Mouse (Mus musculus) hindbrain, embryonic 14.5 days (tissue): ENCODE data around the gene Ipp. TPM values are rescaled to one million over a fixed set of nuclear protein-coding genes. Genes with fewer than 3 reads are reported as not detected.

ENCODE experiments used
- ATAC-seq: fragments of 200-750 bp; cut with Nextera tagmentation; 2 replicates; pipeline ENCODE4 v1.8.0; 2017; ENCODE audit warnings: moderate number of reproducible peaks, mild to moderate bottlenecking, moderate TSS enrichment, moderate library complexity; ENCODE audit not compliant: low FRiP score
- DNase-seq: peaks from one replicate; pipeline ENCODE4 v3.0.0-alpha.2; 2015; ENCODE audit warnings: low spot score
- H3K27ac ChIP-seq: fragments of 300-500 bp; sonication (generic); 2 replicates; pipeline ENCODE4 v1.5.1; 2014; ENCODE audit warnings: mild to moderate bottlenecking, moderate library complexity
- H3K27me3 ChIP-seq: fragments of 300-500 bp; sonication (generic); 2 replicates; pipeline ENCODE4 v1.6.1; 2014; ENCODE audit warnings: mild to moderate bottlenecking, low read length, mixed read lengths; ENCODE audit not compliant: control insufficient read depth, insufficient read depth
- H3K36me3 ChIP-seq: fragments of 300-500 bp; sonication (generic); replicated peaks from 2 replicates; pipeline ENCODE4 v1.6.1; 2014; ENCODE audit not compliant: control insufficient read depth, insufficient read depth
- H3K4me1 ChIP-seq: fragments of 300-500 bp; sonication (generic); replicated peaks from 2 replicates; pipeline ENCODE4 v1.6.1; 2014; ENCODE audit warnings: antibody characterized with exemption, low read length, mixed read lengths; ENCODE audit not compliant: control insufficient read depth, insufficient read depth
- H3K4me2 ChIP-seq: fragments of 300-500 bp; sonication (generic); replicated peaks from 2 replicates; pipeline ENCODE4 v1.6.1; 2014; ENCODE audit warnings: mild to moderate bottlenecking, moderate library complexity
- H3K4me3 ChIP-seq: fragments of 300-500 bp; sonication (generic); replicated peaks from 2 replicates; pipeline ENCODE4 v1.5.1; 2014; ENCODE audit warnings: mild to moderate bottlenecking, low read length
- H3K9ac ChIP-seq: fragments of 300-500 bp; sonication (generic); 2 replicates; pipeline ENCODE4 v1.6.1; 2014
- H3K9me3 ChIP-seq: fragments of 300-500 bp; sonication (generic); 2 replicates; pipeline ENCODE4 v1.6.1; 2016; ENCODE audit warnings: low read length; ENCODE audit not compliant: control insufficient read depth
- WGBS: fragments of 180-500 bp; shearing (Covaris S2); extraction: QIAGEN DNeasy Blood & Tissue Kit; methylation state at CpG from one replicate; pipeline ENCODE4 v1.1.7; 2014; 5-methylcytosine and 5-hydroxymethylcytosine counted together
- polyA plus RNA-seq: library from polyadenylated mRNA; unstranded; fragments of >200 nt; fragmentation: Nextera tagmentation; extraction: Ambion mirVana; gene quantifications from 2 replicates; pipeline ENCODE4 v1.2.1, GENCODE M21; 2014

Ipp gene
- 3.8 and 4.6 TPM in 2 replicates for polyA plus RNA-seq

DNA sequence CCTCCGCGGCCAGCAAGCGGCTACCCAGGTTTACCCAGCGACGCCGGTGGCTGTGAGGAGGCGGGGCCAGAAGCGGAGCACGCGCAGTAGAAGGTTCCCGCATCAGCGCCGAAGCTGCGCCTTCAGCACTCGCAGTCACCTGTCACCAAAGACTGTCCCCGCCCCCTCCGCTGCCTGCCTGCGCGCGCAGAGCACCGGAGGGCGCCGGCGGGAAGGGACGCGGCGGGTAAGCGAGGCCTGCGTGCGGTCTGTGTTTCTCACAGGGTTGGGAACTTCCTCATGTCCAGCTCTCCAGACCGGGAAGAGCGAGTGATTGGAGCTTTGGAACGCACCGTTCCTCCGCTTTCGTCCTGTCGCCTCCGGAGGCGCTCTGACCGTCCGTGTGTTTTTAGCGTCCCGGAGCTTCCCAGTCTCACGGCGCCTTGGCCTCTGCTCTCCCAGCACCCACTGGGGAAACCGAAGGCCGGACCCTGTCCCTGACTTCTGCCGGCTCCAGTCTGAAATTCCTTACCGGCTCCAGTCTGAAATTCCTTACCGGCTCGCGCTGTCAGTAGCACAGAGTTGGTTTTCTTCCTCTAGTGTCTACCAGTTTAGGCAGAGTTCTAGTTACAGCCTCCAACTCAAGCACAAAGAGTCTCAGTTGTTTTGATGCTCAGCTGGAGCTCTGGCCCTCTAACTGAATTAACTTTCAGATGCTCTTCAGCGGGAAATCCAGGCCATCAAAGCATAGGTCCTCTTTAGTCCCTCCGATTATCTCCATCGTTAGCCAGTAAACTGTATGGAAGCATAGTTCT is at the start of gene Ipp:
Gene Ipp, plus strand, starts transcription at position 125 of the 794 bp plus-strand sequence.
- H3K9me3 ChIP-seq: no peaks in the 10 kb centered on the region
- ATAC-seq (peak; percentile 97), DNase-seq (peak; percentile 92)
- peak within 1 kb of the TSS; percentile 65 for H3K4me3 ChIP-seq
- peak within 1 kb of the TSS; percentile 84 for H3K9ac ChIP-seq
- H3K4me1 ChIP-seq: peaks cover 13% of the 10 kb centered on the region
- under 1% methylated on average over 55 of the region's 55 CpGs for WGBS
- peak within 1 kb of the TSS; percentile 88 for H3K27ac ChIP-seq
- peak within 1 kb of the TSS; percentile 74 for H3K4me2 ChIP-seq
- H3K27me3 ChIP-seq: no peaks in the 10 kb centered on the region
- no peaks in the 10 kb centered on the region for H3K36me3 ChIP-seq

DNA sequence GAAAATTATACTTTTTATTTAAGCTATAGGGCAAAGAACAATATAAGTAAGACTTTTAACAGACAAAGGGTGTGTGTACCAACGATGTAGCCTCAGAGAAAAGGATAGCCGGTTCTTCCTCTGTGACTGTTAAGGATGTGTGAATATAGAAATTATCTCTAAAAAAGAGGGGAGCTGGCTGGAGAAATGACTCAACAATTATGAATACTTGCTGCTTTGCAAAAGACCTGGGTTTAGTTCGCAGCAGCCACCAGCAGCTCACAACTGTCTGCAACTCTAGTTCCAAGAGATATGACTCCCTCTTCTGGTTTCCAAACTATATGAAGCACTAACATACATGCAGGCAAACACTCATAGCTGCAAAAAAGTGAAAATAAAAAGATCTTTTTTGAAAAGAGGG is 45.4 kb upstream of the Ipp start:
- 95% methylated on average over 3 of the region's 3 CpGs for WGBS

DNA sequence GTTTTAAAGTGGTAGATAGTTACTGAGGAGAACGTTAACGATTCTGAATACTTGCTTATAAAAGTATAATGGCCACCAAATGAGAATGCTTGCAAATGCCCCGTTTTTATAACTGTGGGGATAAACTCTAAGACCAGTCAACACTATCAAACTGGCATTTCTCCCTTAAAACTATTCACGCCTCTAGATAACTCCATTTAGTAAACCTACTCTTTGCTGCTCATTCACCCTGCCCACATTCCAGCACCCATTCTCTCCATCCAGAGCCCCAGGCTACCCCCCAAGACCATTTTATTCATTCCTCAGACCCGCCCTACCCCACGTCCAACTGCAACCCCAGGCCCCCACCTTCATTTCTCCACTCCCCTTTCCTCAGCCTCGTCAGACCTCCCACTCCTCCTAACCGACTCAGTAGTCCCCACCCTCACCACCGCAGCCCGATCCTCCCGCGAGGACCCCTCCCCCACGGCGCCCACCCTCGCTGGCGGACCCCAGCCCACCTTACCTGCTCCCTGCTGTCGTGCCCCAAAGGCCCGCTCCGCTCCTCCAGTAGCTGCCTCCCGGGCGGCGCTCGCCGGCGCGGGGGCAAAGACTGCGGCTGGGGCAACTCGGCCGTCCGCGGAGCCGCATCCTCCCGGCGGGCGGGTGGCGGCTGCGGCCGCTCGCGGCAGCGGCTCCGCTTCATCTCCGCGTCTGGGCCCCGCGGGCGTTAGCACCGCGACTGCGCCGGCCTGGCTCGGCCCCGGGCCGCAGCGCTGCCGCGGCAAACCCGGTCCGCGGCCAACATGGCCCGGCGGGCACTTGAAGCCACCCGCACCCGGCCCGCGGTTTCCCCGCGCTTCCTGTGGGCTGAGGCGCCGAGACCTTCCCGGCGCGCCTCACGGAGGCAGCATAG is 43.9 kb upstream of the Ipp start:
- DNase-seq: no peak
- H3K27ac ChIP-seq: peak overlapping the region; percentile 90
- ATAC-seq: peak; percentile 77
- H3K36me3 ChIP-seq: no peaks in the 10 kb centered on the region
- WGBS: 1% methylated on average over 59 of the region's 74 CpGs
- peak overlapping the region; percentile 82 for H3K4me2 ChIP-seq
- H3K27me3 ChIP-seq: no peaks in the 10 kb centered on the region
- peak overlapping the region; percentile 93 for H3K9ac ChIP-seq
- H3K4me1 ChIP-seq: peaks cover 20% of the 10 kb centered on the region
- H3K4me3 ChIP-seq: peak overlapping the region; percentile 95
- H3K9me3 ChIP-seq: no peaks in the 10 kb centered on the region

More for the DNA sequence above, 45.4 kb upstream of the Ipp start:
- H3K36me3 ChIP-seq: no peaks in the 10 kb centered on the region
- H3K9ac ChIP-seq: peak overlapping the region; percentile 93
- ATAC-seq (no peak), DNase-seq (no peak)
- 0 out of 2 replicates have a peak overlapping the region, but pooled peaks have one; percentile 95 for H3K4me3 ChIP-seq
- no peaks in the 10 kb centered on the region for H3K9me3 ChIP-seq
- no peak overlapping the region for H3K27ac ChIP-seq
- no peaks in the 10 kb centered on the region for H3K27me3 ChIP-seq
- peak overlapping the region; percentile 82 for H3K4me2 ChIP-seq
- H3K4me1 ChIP-seq: peaks cover 20% of the 10 kb centered on the region

DNA sequence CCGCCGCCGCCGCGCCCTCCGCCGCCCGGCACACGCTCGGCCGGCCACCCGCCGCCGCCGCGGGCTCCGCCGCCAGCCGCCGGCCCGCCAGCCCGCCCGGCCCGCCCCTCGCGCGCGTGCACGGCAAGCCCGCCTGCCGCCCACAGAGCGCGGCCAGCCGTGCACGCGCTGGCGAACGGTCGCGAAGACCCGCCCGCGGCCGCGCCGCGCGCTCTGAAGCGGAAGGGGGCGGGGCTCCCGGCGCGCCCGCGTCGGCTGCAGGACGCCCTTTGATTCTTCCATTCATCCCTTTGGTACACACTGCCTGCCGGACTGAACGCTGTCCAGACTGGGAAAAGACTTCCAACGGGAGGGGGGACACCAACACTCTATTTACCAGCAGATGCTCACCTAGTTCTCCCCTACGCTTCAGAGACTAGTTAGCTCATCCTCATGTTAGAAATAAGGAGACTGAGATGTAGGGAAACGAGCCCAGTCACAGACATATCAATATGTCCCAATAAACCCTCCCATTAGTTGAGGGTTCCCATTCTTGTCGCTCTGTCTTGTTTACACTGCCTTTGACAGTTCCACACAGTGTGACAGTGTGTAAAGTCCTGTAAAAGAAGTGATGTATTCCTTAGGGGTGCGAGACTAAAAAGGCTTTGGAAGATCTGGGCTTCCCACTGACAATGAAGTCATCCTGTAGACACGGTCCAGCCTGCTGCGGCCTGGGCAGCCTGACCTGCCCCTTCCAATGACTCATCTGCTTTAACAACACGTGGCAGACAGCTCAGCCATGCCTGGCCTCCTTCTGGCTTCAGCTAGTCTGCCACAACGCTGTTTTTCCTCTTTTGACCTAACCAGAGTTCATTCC is 43.0 kb upstream of the Ipp start, which contains the start of gene Mast2:
Gene Mast2, minus strand, starts transcription at position 58 of the 856 bp plus-strand sequence.
- H3K4me1 ChIP-seq: peaks cover 20% of the 10 kb centered on the region
- DNase-seq (peak; percentile 94), ATAC-seq (peak; percentile 88)
- peak within 1 kb of the TSS; percentile 90 for H3K27ac ChIP-seq
- peak within 1 kb of the TSS; percentile 95 for H3K4me3 ChIP-seq
- H3K27me3 ChIP-seq: no peaks in the 10 kb centered on the region
- WGBS: 1% methylated on average over 29 of the region's 68 CpGs
- H3K9ac ChIP-seq: peak within 1 kb of the TSS; percentile 93
- H3K4me2 ChIP-seq: peak within 1 kb of the TSS; percentile 82
- H3K9me3 ChIP-seq: no peaks in the 10 kb centered on the region
- no peaks in the 10 kb centered on the region for H3K36me3 ChIP-seq

DNA sequence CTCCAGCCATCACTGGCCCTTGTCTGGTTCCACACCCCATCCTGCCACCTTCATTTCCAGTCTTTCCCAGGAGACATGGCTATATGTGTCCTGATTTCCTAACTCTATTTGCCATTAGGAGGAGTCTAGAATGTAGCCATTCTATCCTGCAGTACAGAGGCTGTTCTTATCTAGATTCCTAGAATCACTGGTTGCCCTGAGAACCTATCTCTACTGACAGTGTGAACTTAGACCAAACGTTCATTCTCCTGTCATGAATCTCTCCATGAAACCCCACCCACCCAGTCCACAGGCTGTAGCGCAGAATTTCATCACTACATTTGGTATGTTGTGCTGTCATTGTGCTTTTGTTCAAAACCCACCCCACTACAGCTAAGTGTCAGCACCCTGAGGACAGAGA is 26.0 kb upstream of the Ipp start:
- ATAC-seq (no peak), DNase-seq (no peak)
- WGBS: 81% methylated on average over 2 of the region's 2 CpGs
- Histone ChIP-seq H3K36me3 (no peaks in the 10 kb centered on the region), H3K27ac (no peak overlapping the region), H3K9me3 (no peaks in the 10 kb centered on the region), H3K4me3 (no peak overlapping the region), H3K27me3 (no peaks in the 10 kb centered on the region), H3K4me2 (no peak overlapping the region), H3K4me1 (no peaks in the 10 kb centered on the region), H3K9ac (no peak overlapping the region)

DNA sequence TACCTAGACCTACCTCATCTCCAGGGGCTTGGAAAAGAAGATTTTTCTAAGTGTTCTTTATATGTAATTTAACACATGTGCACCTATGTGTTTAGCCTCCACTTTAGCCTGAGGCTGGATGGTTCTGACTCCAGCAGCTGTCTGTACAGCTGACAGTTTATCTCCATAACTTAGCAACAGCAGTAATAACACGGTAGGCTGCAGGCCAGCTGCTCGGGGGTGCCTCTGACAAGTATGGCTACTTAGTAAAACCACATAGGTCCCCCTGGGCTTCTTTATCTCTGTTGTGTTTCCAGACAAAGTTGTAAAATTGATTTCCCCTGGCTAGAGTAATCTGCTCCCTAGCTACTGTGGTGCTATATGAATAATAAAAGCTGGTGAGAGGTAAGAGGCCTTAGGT is 23.9 kb upstream of the Ipp start:
- H3K4me1 ChIP-seq: no peaks in the 10 kb centered on the region
- no peak for ATAC-seq
- H3K36me3 ChIP-seq: no peaks in the 10 kb centered on the region
- 28% methylated on average over 2 of the region's 2 CpGs for WGBS
- no peak overlapping the region for H3K27ac ChIP-seq
- no peaks in the 10 kb centered on the region for H3K27me3 ChIP-seq
- no peak overlapping the region for H3K9ac ChIP-seq
- H3K9me3 ChIP-seq: no peaks in the 10 kb centered on the region
- no peak overlapping the region for H3K4me2 ChIP-seq
- no peak overlapping the region for H3K4me3 ChIP-seq
- no peak for DNase-seq

DNA sequence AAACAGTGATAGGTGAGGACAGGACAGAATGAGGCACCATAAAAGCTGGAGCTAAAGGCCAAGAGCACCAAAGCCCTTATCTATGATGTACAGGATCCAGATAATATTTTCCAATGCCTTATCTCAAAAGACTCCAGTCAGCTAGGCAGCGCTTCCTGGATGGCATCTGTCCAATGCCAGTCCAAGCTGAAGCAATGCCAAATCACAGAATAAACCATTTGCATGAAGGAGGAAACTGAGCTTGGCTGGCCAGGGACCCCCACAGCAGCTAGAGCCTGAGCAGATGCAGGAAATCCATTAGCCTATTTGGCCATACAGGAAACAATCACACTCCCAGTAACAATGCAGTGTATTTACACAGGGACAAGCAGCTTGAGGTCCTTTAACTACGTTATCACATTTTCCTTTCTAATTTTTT is 16.2 kb upstream of the Ipp start:
- H3K4me3 ChIP-seq: no peak overlapping the region
- 0 out of 2 replicates have a peak, but pooled peaks cover 3% of the 10 kb centered on the region for H3K9me3 ChIP-seq
- DNase-seq: peak; percentile 31
- no peak overlapping the region for H3K27ac ChIP-seq
- H3K4me1 ChIP-seq: no peaks in the 10 kb centered on the region
- H3K36me3 ChIP-seq: no peaks in the 10 kb centered on the region
- WGBS: 64% methylated on average over 2 of the region's 2 CpGs
- no peak for ATAC-seq
- no peak overlapping the region for H3K4me2 ChIP-seq
- no peak overlapping the region for H3K9ac ChIP-seq
- H3K27me3 ChIP-seq: no peaks in the 10 kb centered on the region

DNA sequence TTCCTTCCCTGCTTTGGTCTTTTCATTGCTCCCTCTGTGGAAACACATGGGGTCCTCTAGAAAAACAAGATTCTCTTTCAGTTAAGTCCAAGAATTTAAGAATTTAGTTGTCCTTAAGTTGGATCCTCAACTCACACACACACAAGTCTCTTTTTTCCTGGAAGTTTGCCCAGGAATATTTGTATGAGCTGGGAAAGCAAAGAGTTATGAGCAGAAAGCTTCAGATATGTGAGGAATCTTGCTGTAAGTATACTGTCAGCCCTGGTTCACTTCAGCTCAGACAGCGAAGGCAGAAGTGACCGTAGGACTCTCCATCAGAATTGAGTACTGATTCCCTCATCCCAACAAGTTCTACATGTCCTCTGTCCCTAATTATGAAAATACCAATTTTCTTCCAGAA is 15.5 kb upstream of the Ipp start:
- H3K4me3 ChIP-seq: no peak overlapping the region
- H3K9ac ChIP-seq: no peak overlapping the region
- ATAC-seq (no peak), DNase-seq (no peak)
- H3K27me3 ChIP-seq: no peaks in the 10 kb centered on the region
- no peaks in the 10 kb centered on the region for H3K36me3 ChIP-seq
- 93% methylated on average over 2 of the region's 2 CpGs for WGBS
- H3K4me2 ChIP-seq: no peak overlapping the region
- H3K4me1 ChIP-seq: no peaks in the 10 kb centered on the region
- H3K9me3 ChIP-seq: 0 out of 2 replicates have a peak, but pooled peaks cover 3% of the 10 kb centered on the region
- no peak overlapping the region for H3K27ac ChIP-seq
